In the genomic region with DNA sequence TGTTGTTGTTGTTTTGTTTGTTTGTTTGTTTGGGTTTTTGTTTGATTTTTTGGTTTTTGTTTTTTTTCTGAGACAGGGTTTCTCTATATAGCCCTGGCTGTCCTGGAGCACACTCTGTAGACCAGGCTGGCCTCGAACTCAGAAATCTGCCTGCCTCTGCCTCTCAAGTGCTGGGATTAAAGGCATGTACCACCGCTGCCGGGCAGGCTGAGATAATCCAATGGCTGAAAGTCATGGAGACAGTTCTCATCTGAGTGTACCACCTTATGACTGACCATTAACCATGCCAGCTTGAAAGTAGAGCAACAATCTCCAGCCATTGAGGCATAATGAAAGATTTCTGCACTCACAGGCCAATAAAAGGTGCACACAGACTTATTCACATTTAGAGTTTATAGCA, we compare ENCODE assay signal across 5 mouse cellular contexts.
DNase-seq lines count a peak whose midpoint lies in the region.

No protein-coding gene starts in this region.

- peak; percentile 91 for DNase-seq in heart, adult 11 months
- DNase-seq in kidney, postnatal 14 days, result peak; percentile 8
- peak; percentile 18 to 65 for DNase-seq in spleen, postnatal 4 days (ENCODE audit: low spot score in 2 of 2)
- DNase-seq in testis, postnatal 10 days (ENCODE audit: low spot score), result peak; percentile 45
- peak; percentile 13 for DNase-seq in urinary bladder, postnatal 10 days (ENCODE audit: low spot score)

Comparison
In these comparisons a context has a peak if more than half of its experiments do, and no peak if none do; other contexts are left out.
1. Peak in every context shown above with its lines: DNase-seq.
2. DNase-seq: peak in every context shown above with its lines; median percentile 91 in heart, adult 11 months; 45 in testis, postnatal 10 days; 42 in spleen, postnatal 4 days; 13 in urinary bladder, postnatal 10 days; 8 in kidney, postnatal 14 days.